Mouse (Mus musculus): ENCODE measurements around the gene Kcnc1. TPM values are rescaled to one million over a fixed set of nuclear protein-coding genes. Genes with fewer than 3 reads are reported as not detected.

The Kcnc1 gene
- total and polyA plus RNA-seq, 2 experiments from 2014 or later, result not detected

- ATAC-seq (ENCODE audit: insufficient read depth, low read depth), result no peak
Measured at GRCm38 (mm10) chr7:46413959-46414725, 17.8 kb downstream of the Kcnc1 start.

GRCm38 (mm10) chr7:46415818-46416425 is 19.6 kb downstream of the Kcnc1 start:
- Histone ChIP-seq H3K27me3 (ENCODE audit: control insufficient read depth, insufficient read depth, low read length) (no peaks in the 10 kb centered on the region), H3K9ac (replicated peaks; ENCODE audit: low read depth, low read length) (no peak overlapping the region), H3K36me3 (replicated peaks; ENCODE audit: control insufficient read depth, insufficient read depth, low read length) (no peaks in the 10 kb centered on the region), H3K4me2 (ENCODE audit: low read depth, low read length) (no peak overlapping the region), H3K9me3 (replicated peaks; ENCODE audit: control insufficient read depth, low read length) (no peaks in the 10 kb centered on the region), H3K4me1 (ENCODE audit: control insufficient read depth, insufficient read depth) (no peaks in the 10 kb centered on the region), H3K4me3 (ENCODE audit: low read depth, low read length) (no peak overlapping the region), H3K27ac (ENCODE audit: low read depth) (no peak overlapping the region)
- no peak for TF ChIP-seq CTCF (IDR thresholded peaks at IDR 0.05; ENCODE audit: low read depth)
- no peak for TF ChIP-seq EP300 (IDR thresholded peaks at IDR 0.05; ENCODE audit: low read depth)
- DNase-seq (ENCODE audit: low spot score) (no peak), ATAC-seq (ENCODE audit: insufficient read depth, low read depth) (no peak)
- 59% methylated on average over 14 of the region's 14 CpGs for WGBS

More at GRCm38 (mm10) chr7:46413959-46414725, 17.8 kb downstream of the Kcnc1 start:
- Histone ChIP-seq H3K4me2 (ENCODE audit: low read depth, low read length) (no peak overlapping the region), H3K27ac (ENCODE audit: low read depth) (no peak overlapping the region), H3K9me3 (replicated peaks; ENCODE audit: control insufficient read depth, low read length) (no peaks in the 10 kb centered on the region), H3K4me1 (ENCODE audit: control insufficient read depth, insufficient read depth) (no peaks in the 10 kb centered on the region), H3K4me3 (ENCODE audit: low read depth, low read length) (no peak overlapping the region), H3K27me3 (ENCODE audit: control insufficient read depth, insufficient read depth, low read length) (no peaks in the 10 kb centered on the region), H3K36me3 (replicated peaks; ENCODE audit: control insufficient read depth, insufficient read depth, low read length) (no peaks in the 10 kb centered on the region), H3K9ac (replicated peaks; ENCODE audit: low read depth, low read length) (no peak overlapping the region)
- DNase-seq (ENCODE audit: low spot score), result no peak
- TF ChIP-seq CTCF (IDR thresholded peaks at IDR 0.05; ENCODE audit: low read depth) (no peak), EP300 (IDR thresholded peaks at IDR 0.05; ENCODE audit: low read depth) (no peak)
- 60% methylated on average over 6 of the region's 6 CpGs for WGBS

GRCm38 (mm10) chr7:46417467-46417866 is 21.2 kb downstream of the Kcnc1 start:
- TF ChIP-seq CTCF (IDR thresholded peaks at IDR 0.05; ENCODE audit: low read depth), result no peak
- no peak for TF ChIP-seq EP300 (IDR thresholded peaks at IDR 0.05; ENCODE audit: low read depth)
- Histone ChIP-seq H3K4me3 (ENCODE audit: low read depth, low read length) (no peak overlapping the region), H3K36me3 (replicated peaks; ENCODE audit: control insufficient read depth, insufficient read depth, low read length) (no peaks in the 10 kb centered on the region), H3K27me3 (ENCODE audit: control insufficient read depth, insufficient read depth, low read length) (no peaks in the 10 kb centered on the region), H3K4me2 (ENCODE audit: low read depth, low read length) (no peak overlapping the region), H3K9ac (replicated peaks; ENCODE audit: low read depth, low read length) (no peak overlapping the region), H3K9me3 (replicated peaks; ENCODE audit: control insufficient read depth, low read length) (no peaks in the 10 kb centered on the region), H3K27ac (ENCODE audit: low read depth) (no peak overlapping the region), H3K4me1 (ENCODE audit: control insufficient read depth, insufficient read depth) (no peaks in the 10 kb centered on the region)
- ATAC-seq (ENCODE audit: insufficient read depth, low read depth), result no peak
- no peak for DNase-seq (ENCODE audit: low spot score)
- WGBS, result 39% methylated on average over 7 of the region's 7 CpGs

GRCm38 (mm10) chr7:46418102-46418622 is 21.9 kb downstream of the Kcnc1 start:
- Histone ChIP-seq H3K9me3 (replicated peaks; ENCODE audit: control insufficient read depth, low read length) (no peaks in the 10 kb centered on the region), H3K27me3 (ENCODE audit: control insufficient read depth, insufficient read depth, low read length) (no peaks in the 10 kb centered on the region), H3K27ac (ENCODE audit: low read depth) (no peak overlapping the region), H3K4me2 (ENCODE audit: low read depth, low read length) (no peak overlapping the region), H3K4me1 (ENCODE audit: control insufficient read depth, insufficient read depth) (no peaks in the 10 kb centered on the region), H3K9ac (replicated peaks; ENCODE audit: low read depth, low read length) (no peak overlapping the region), H3K36me3 (replicated peaks; ENCODE audit: control insufficient read depth, insufficient read depth, low read length) (no peaks in the 10 kb centered on the region), H3K4me3 (ENCODE audit: low read depth, low read length) (no peak overlapping the region)
- TF ChIP-seq CTCF (IDR thresholded peaks at IDR 0.05; ENCODE audit: low read depth) (no peak), EP300 (IDR thresholded peaks at IDR 0.05; ENCODE audit: low read depth) (no peak)
- no peak for DNase-seq (ENCODE audit: low spot score)
- 65% methylated on average over 16 of the region's 16 CpGs for WGBS
- no peak for ATAC-seq (ENCODE audit: insufficient read depth, low read depth)

- TF ChIP-seq EP300 (IDR thresholded peaks at IDR 0.05; ENCODE audit: low read depth) (no peak), CTCF (IDR thresholded peaks at IDR 0.05; ENCODE audit: low read depth) (no peak)
- Histone ChIP-seq H3K27ac (ENCODE audit: low read depth) (no peak overlapping the region), H3K36me3 (replicated peaks; ENCODE audit: control insufficient read depth, insufficient read depth, low read length) (no peaks in the 10 kb centered on the region), H3K4me3 (ENCODE audit: low read depth, low read length) (no peak overlapping the region), H3K4me2 (ENCODE audit: low read depth, low read length) (no peak overlapping the region), H3K9ac (replicated peaks; ENCODE audit: low read depth, low read length) (no peak overlapping the region), H3K27me3 (ENCODE audit: control insufficient read depth, insufficient read depth, low read length) (no peaks in the 10 kb centered on the region), H3K4me1 (ENCODE audit: control insufficient read depth, insufficient read depth) (no peaks in the 10 kb centered on the region), H3K9me3 (replicated peaks; ENCODE audit: control insufficient read depth, low read length) (no peaks in the 10 kb centered on the region)
- no peak for DNase-seq (ENCODE audit: low spot score)
- WGBS, result 59% methylated on average over 5 of the region's 5 CpGs
- ATAC-seq (ENCODE audit: insufficient read depth, low read depth), result no peak
Measured at GRCm38 (mm10) chr7:46421535-46421934, 25.2 kb downstream of the Kcnc1 start.
